In the genomic region with DNA sequence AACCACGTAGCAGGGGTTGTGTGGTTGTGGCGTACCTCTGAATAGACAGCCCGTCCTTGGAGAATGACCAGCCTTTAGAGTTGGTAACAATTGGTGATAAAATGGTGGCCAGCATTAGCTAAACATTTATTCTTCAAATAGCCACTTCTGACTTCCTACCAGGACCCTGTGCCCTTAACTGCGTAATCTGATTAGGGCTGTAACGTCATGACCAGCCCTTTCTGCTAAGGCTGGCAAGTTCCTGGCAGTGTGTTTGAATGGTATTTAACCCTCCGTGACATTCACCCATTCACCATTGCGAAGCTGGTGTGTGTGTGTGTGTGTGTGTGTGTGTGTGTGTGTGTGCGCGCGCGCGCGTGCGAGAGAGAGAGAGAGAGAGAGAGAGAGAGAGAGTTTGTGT, we compare ENCODE assay signal across 26 mouse cellular contexts.
DNase-seq lines count a peak whose midpoint lies in the region; ATAC-seq and TF ChIP-seq lines count a peak whose summit lies in the region.
"Had no signal": no experiment of that assay in that cellular context is flagged by ENCODE, and none has a peak within 500 bp of the region (broad histone marks: within the 10 kb centered on the region; RNA-seq: fewer than 3 reads in every experiment).

No protein-coding gene starts in this region.

- no peak for TF ChIP-seq EP300 in heart, adult 2 months (IDR thresholded peaks at IDR 0.05; ENCODE audit: insufficient read depth, low read depth, low read length)

- peak overlapping the region; percentile 74 for H3K27ac ChIP-seq in heart, adult 2 months
- H3K27ac ChIP-seq in limb, embryonic 12.5 days = 0 out of 2 replicates have a peak overlapping the region, but pooled peaks have one; percentile 17
- no peak overlapping the region for H3K27ac ChIP-seq in limb, embryonic 10.5 days
- H3K27ac ChIP-seq: forebrain, embryonic 10.5 days; hindbrain, embryonic 13.5 days; midbrain, embryonic 12.5 days; stomach, embryonic 15.5 days had no signal

- H3K79me2 ChIP-seq in heart, adult 2 months (replicated peaks; ENCODE audit: control insufficient read depth, insufficient read depth, low read length) = peaks cover 20% of the 10 kb centered on the region

- H3K4me1 ChIP-seq in heart, adult 2 months (ENCODE audit: control insufficient read depth, insufficient read depth, low read length) = peaks cover 55% of the 10 kb centered on the region
- H3K4me1 ChIP-seq in limb, embryonic 12.5 days (replicated peaks) = peaks cover 65% of the 10 kb centered on the region
- H3K4me1 ChIP-seq in limb, embryonic 10.5 days = peaks cover 45% of the 10 kb centered on the region
- H3K4me1 ChIP-seq: midbrain, embryonic 12.5 days had no signal

- no peak overlapping the region for H3K4me3 ChIP-seq in heart, adult 2 months
- no peak overlapping the region for H3K4me3 ChIP-seq in limb, embryonic 12.5 days (replicated peaks)
- no peak overlapping the region for H3K4me3 ChIP-seq in limb, embryonic 10.5 days
- H3K4me3 ChIP-seq: embryonic facial prominence, embryonic 12.5 days; forebrain, embryonic 10.5 days; hindbrain, embryonic 13.5 days; left cerebral cortex, adult 2 months; lung, embryonic 15.5 days; midbrain, embryonic 12.5 days; myocyte; stomach, embryonic 15.5 days had no signal

- H3K9me3 ChIP-seq in limb, embryonic 12.5 days = no peaks in the 10 kb centered on the region
- H3K9me3 ChIP-seq in limb, embryonic 10.5 days (replicated peaks) = no peaks in the 10 kb centered on the region
- H3K9me3 ChIP-seq: embryonic facial prominence, embryonic 12.5 days; forebrain, embryonic 10.5 days; hindbrain, embryonic 13.5 days; lung, embryonic 15.5 days; midbrain, embryonic 12.5 days; stomach, embryonic 15.5 days had no signal

- no peak for DNase-seq in heart, adult 2 months
- no peak for DNase-seq in heart, adult 9 months (ENCODE audit: low spot score in 2 of 2)
- no peak for DNase-seq in limb, embryonic 10.5 days (ENCODE audit: low spot score)
- DNase-seq in cerebellum, adult 9-10 months = no peak
- DNase-seq: adrenal gland, postnatal 36 days; B cell, adult 2 months; cerebellum, adult 2 months; cerebellum, postnatal 25 days; forebrain, postnatal 0 days; gastrocnemius, postnatal 14 days; kidney, adult 11 months; kidney, postnatal 14 days; right cerebral cortex, postnatal 14 days; thymus, adult 18-20 months; thymus, postnatal 25 days had no signal

- H3K4me2 ChIP-seq in limb, embryonic 12.5 days = 0 out of 2 replicates have a peak overlapping the region, but pooled peaks have one; percentile 4
- H3K4me2 ChIP-seq: embryonic facial prominence, embryonic 12.5 days; hindbrain, embryonic 13.5 days; lung, embryonic 15.5 days; midbrain, embryonic 12.5 days; stomach, embryonic 15.5 days had no signal

- peaks cover 44% of the 10 kb centered on the region for H3K36me3 ChIP-seq in heart, adult 2 months (ENCODE audit: control insufficient read depth, insufficient read depth, low read length)
- H3K36me3 ChIP-seq in limb, embryonic 12.5 days = no peaks in the 10 kb centered on the region
- no peaks in the 10 kb centered on the region; the same call in 1 of the 2 replicates for H3K36me3 ChIP-seq in limb, embryonic 10.5 days
- H3K36me3 ChIP-seq: embryonic facial prominence, embryonic 12.5 days; forebrain, embryonic 10.5 days; hindbrain, embryonic 13.5 days; lung, embryonic 15.5 days; midbrain, embryonic 12.5 days; stomach, embryonic 15.5 days had no signal

- H3K9ac ChIP-seq in heart, adult 2 months (ENCODE audit: low read depth, low read length) = no peak overlapping the region
- no peak overlapping the region for H3K9ac ChIP-seq in limb, embryonic 12.5 days (replicated peaks)
- H3K9ac ChIP-seq: embryonic facial prominence, embryonic 12.5 days; forebrain, postnatal 0 days; hindbrain, embryonic 13.5 days; lung, embryonic 15.5 days; midbrain, embryonic 12.5 days; stomach, embryonic 15.5 days had no signal

- intact Hi-C loops in heart, adult 2 months (cut with DNase I) = no loop called here

- TF ChIP-seq CTCF in heart, adult 2 months (IDR thresholded peaks at IDR 0.05) = no peak

- ATAC-seq in limb, embryonic 12.5 days (ENCODE audit: insufficient number of reproducible peaks, insufficient read depth, low FRiP score, low TSS enrichment, low read depth) = no peak
- peak; percentile 9; the same call in 1 of the 2 replicates for ATAC-seq in common myeloid progenitor, adult 5-6 weeks (replicated peaks; ENCODE audit: low read depth, poor library complexity, severe bottlenecking)
- ATAC-seq in megakaryocyte progenitor cell, adult 5-6 weeks (replicated peaks; ENCODE audit: poor library complexity) = 0 out of 2 replicates have a peak, but pooled peaks have one; percentile 13
- ATAC-seq: forebrain, postnatal 0 days had no signal

- no peak for TF ChIP-seq POLR2A in heart, adult 2 months (IDR thresholded peaks at IDR 0.05; ENCODE audit: insufficient read depth, low read depth, low read length)

- no peaks in the 10 kb centered on the region for H3K27me3 ChIP-seq in heart, adult 2 months (ENCODE audit: control insufficient read depth, insufficient read depth, low read length)
- no peaks in the 10 kb centered on the region for H3K27me3 ChIP-seq in limb, embryonic 12.5 days
- no peaks in the 10 kb centered on the region for H3K27me3 ChIP-seq in limb, embryonic 10.5 days (ENCODE audit: low read depth, poor library complexity, severe bottlenecking)
- H3K27me3 ChIP-seq: embryonic facial prominence, embryonic 12.5 days; hindbrain, embryonic 13.5 days; lung, embryonic 15.5 days; stomach, embryonic 15.5 days had no signal

- 83% methylated on average over 14 of the region's 14 CpGs for WGBS in heart, adult 2 months
- 88% methylated on average over 14 of the region's 14 CpGs for WGBS in limb, embryonic 12.5 days
- WGBS in limb, embryonic 10.5 days = 89% methylated on average over 14 of the region's 14 CpGs
